In the genomic region with DNA sequence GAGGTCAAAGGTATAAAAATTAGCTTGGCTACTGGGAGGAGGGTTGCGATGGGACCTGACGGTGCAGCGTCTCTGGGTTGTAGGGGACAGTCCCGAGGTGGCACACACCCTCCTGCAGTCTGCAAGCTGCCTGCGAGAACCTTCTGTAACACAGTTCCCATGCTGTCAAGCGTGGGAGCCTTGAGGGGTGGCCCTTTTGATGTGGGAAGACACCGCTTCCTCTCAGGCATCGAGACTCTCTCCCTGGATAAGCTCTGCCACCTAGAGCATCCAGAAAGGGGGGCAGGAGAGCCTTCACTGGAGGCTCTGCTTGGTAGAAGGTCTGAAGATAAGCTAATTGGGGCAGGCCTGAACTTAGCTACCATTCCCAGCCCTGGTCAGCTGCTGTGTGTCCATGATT, we compare ENCODE assay signal across 23 mouse cellular contexts. TPM values are rescaled to one million over a fixed set of nuclear protein-coding genes. Genes with fewer than 3 reads are reported as not detected.
DNase-seq lines count a peak whose midpoint lies in the region; ATAC-seq lines count a peak whose summit lies in the region.
"Had no signal": no experiment of that assay in that cellular context is flagged by ENCODE, and none has a peak within 500 bp of the region (broad histone marks: within the 10 kb centered on the region; RNA-seq: fewer than 3 reads in every experiment).

No protein-coding gene starts in this region.

- H3K4me2 ChIP-seq in hindbrain, embryonic 12.5 days (replicated peaks) = no peak overlapping the region
- H3K4me2 ChIP-seq: heart, embryonic 15.5 days had no signal

- no peaks in the 10 kb centered on the region for H3K9me3 ChIP-seq in hindbrain, embryonic 12.5 days (replicated peaks)
- H3K9me3 ChIP-seq: embryonic facial prominence, embryonic 10.5 days; heart, embryonic 15.5 days; megakaryocyte, embryonic 14.5 days had no signal

- H3K4me1 ChIP-seq in hindbrain, embryonic 12.5 days = peaks cover 17% of the 10 kb centered on the region
- H3K4me1 ChIP-seq: megakaryocyte, embryonic 14.5 days had no signal

- no peak overlapping the region for H3K4me3 ChIP-seq in hindbrain, embryonic 12.5 days
- H3K4me3 ChIP-seq: embryonic facial prominence, embryonic 10.5 days; heart, adult 2 months; heart, embryonic 15.5 days; layer of hippocampus, adult 2 months; megakaryocyte, embryonic 14.5 days had no signal

- DNase-seq in T-cell, adult 2 months (ENCODE audit: low spot score) = peak; percentile 93
- peak; percentile 91 for DNase-seq in naive thymus-derived CD4-positive, alpha-beta T cell, adult 2 months (ENCODE audit: low read depth)
- DNase-seq in splenic B cell, adult 2 months (ENCODE audit: low read depth, low spot score) = peak; percentile 73
- DNase-seq in thymus, postnatal 36 days = peak; percentile 84 to 90
- DNase-seq in lung, postnatal 10 days = no peak
- DNase-seq in frontal cortex, postnatal 36 days (ENCODE audit: low spot score in 2 of 2) = no peak
- DNase-seq: cerebellum, adult 2 months; gastrocnemius, postnatal 14 days; kidney, adult 8-10 months; kidney, postnatal 14 days; left cerebral cortex, postnatal 4 days; liver had no signal

- peaks cover 6% of the 10 kb centered on the region for H3K36me3 ChIP-seq in splenic B cell, adult 2 months (ENCODE audit: control insufficient read depth, insufficient read depth, low read length, poor library complexity, severe bottlenecking)
- H3K36me3 ChIP-seq in hindbrain, embryonic 12.5 days = no peaks in the 10 kb centered on the region; the same call in 1 of the 2 replicates
- H3K36me3 ChIP-seq: embryonic facial prominence, embryonic 10.5 days; heart, embryonic 15.5 days had no signal

- 82% methylated on average over 8 of the region's 8 CpGs for WGBS in hindbrain, embryonic 12.5 days

- ATAC-seq in hindbrain, embryonic 12.5 days (ENCODE audit: low FRiP score) = no peak
- ATAC-seq: lung, postnatal 0 days had no signal

- H3K27ac ChIP-seq in hindbrain, embryonic 12.5 days = no peak overlapping the region
- H3K27ac ChIP-seq: embryonic facial prominence, embryonic 10.5 days; heart, adult 2 months; heart, embryonic 15.5 days; layer of hippocampus, adult 2 months had no signal

- no peaks in the 10 kb centered on the region for H3K27me3 ChIP-seq in splenic B cell, adult 2 months (ENCODE audit: control insufficient read depth, insufficient read depth, low read length, poor library complexity, severe bottlenecking)
- peaks cover 65% of the 10 kb centered on the region for H3K27me3 ChIP-seq in hindbrain, embryonic 12.5 days
- H3K27me3 ChIP-seq: CH12.LX had no signal

- no peak overlapping the region for H3K9ac ChIP-seq in hindbrain, embryonic 12.5 days
- H3K9ac ChIP-seq: heart, embryonic 15.5 days had no signal

RNA-seq across cellular contexts. Expression of a gene that starts 26.0 kb away (rescaled TPM):
- polyA plus RNA-seq in hindbrain, embryonic 12.5 days (2016; fragmentation: Nextera tagmentation; extraction: Ambion mirVana) = 23.0 and 25.6 TPM in 2 replicates
- polyA plus RNA-seq: liver, embryonic 16.5 days had no signal

RNA-seq across cellular contexts. Expression of a gene that starts 37.1 kb away (rescaled TPM):
- polyA plus RNA-seq in hindbrain, embryonic 12.5 days (2016; fragmentation: Nextera tagmentation; extraction: Ambion mirVana) = 0.06 and 0.38 TPM in 2 replicates
- polyA plus RNA-seq: forebrain, embryonic 11.5 days; lung, postnatal 0 days; neural tube, embryonic 11.5 days had no signal

RNA-seq across cellular contexts. Expression of a gene that starts 51.6 kb away (rescaled TPM):
- 0.56 and 0.77 TPM in 2 replicates for polyA plus RNA-seq in hindbrain, embryonic 12.5 days (2016; fragmentation: Nextera tagmentation; extraction: Ambion mirVana)
- polyA plus RNA-seq: forebrain, embryonic 11.5 days; heart, embryonic 15.5 days; liver, embryonic 16.5 days; neural tube, embryonic 11.5 days had no signal

Comparison
In these comparisons a context has a peak if more than half of its experiments do, and no peak if none do; other contexts are left out.
1. DNase-seq: peak in T-cell, adult 2 months (single experiment), naive thymus-derived CD4-positive, alpha-beta T cell, adult 2 months (single experiment), splenic B cell, adult 2 months (single experiment) and thymus, postnatal 36 days (2 of 2); none in lung, postnatal 10 days (single experiment) and frontal cortex, postnatal 36 days (0 of 2).